Mouse (Mus musculus) heart, embryonic 10.5 days (tissue): ENCODE data around the gene Wdr93. TPM values are rescaled to one million over a fixed set of nuclear protein-coding genes. Genes with fewer than 3 reads are reported as not detected.

Source experiments
- DNase-seq: peaks from one replicate; pipeline ENCODE4 v3.0.0-alpha.2; 2017; ENCODE audit warnings: low spot score
- H3K27ac ChIP-seq: fragments of 300-500 bp; sonication (generic); 2 replicates; pipeline ENCODE4 v1.5.1; 2016; ENCODE audit warnings: mild to moderate bottlenecking
- H3K27me3 ChIP-seq: fragments of 300-500 bp; sonication (generic); 2 replicates; pipeline ENCODE4 v1.6.1; 2016; ENCODE audit warnings: mild to moderate bottlenecking; ENCODE audit not compliant: poor library complexity, insufficient read depth, severe bottlenecking
- H3K36me3 ChIP-seq: fragments of 300-500 bp; sonication (generic); 2 replicates; pipeline ENCODE4 v1.6.1; 2016; ENCODE audit warnings: mild to moderate bottlenecking, moderate library complexity
- H3K4me1 ChIP-seq: fragments of 300-500 bp; sonication (generic); 2 replicates; pipeline ENCODE4 v1.6.1; 2016; ENCODE audit warnings: mild to moderate bottlenecking
- H3K4me3 ChIP-seq: fragments of 300-500 bp; sonication (generic); 2 replicates; pipeline ENCODE4 v1.5.1; 2016; ENCODE audit warnings: mild to moderate bottlenecking, moderate library complexity
- H3K9me3 ChIP-seq: fragments of 300-500 bp; sonication (generic); 2 replicates; pipeline ENCODE4 v1.6.1; 2016; ENCODE audit warnings: mild to moderate bottlenecking, moderate library complexity
- WGBS: fragments of 180-500 bp; shearing (Covaris S2); methylation state at CpG from one replicate; pipeline ENCODE4 v1.1.7; 2016; 5-methylcytosine and 5-hydroxymethylcytosine counted together
- polyA plus RNA-seq: library from polyadenylated mRNA; unstranded; fragments of >200 nt; fragmentation: Nextera tagmentation; extraction: Ambion mirVana; gene quantifications from 2 replicates; pipeline ENCODE4 v1.2.1, GENCODE M21; 2016

Wdr93 gene
- polyA plus RNA-seq, 1 experiment from 2014 or later = 4.7 TPM

GRCm38 (mm10) chr7:79819996-79820395 is 77.0 kb downstream of the Wdr93 start:
- peaks cover 38% of the 10 kb centered on the region for H3K4me1 ChIP-seq
- H3K36me3 ChIP-seq = no peaks in the 10 kb centered on the region
- peak overlapping the region; percentile 60; the same call in 1 of the 2 replicates for H3K27ac ChIP-seq
- WGBS = 45% methylated on average over 11 of the region's 11 CpGs
- H3K9me3 ChIP-seq = no peaks in the 10 kb centered on the region
- DNase-seq = no peak
- H3K4me3 ChIP-seq = no peak overlapping the region
- peaks cover 12% of the 10 kb centered on the region; the same call in 1 of the 2 replicates for H3K27me3 ChIP-seq

- no peaks in the 10 kb centered on the region for H3K36me3 ChIP-seq
- no peak overlapping the region for H3K27ac ChIP-seq
- no peak for DNase-seq
- peaks cover 4% of the 10 kb centered on the region; the same call in 1 of the 2 replicates for H3K27me3 ChIP-seq
- H3K4me3 ChIP-seq = no peak overlapping the region
- 77% methylated on average over 12 of the region's 12 CpGs for WGBS
- H3K9me3 ChIP-seq = no peaks in the 10 kb centered on the region
- peaks cover 38% of the 10 kb centered on the region for H3K4me1 ChIP-seq
Measured at GRCm38 (mm10) chr7:79822092-79822695, 79.2 kb downstream of the Wdr93 start.

GRCm38 (mm10) chr7:79828341-79828740 is 85.4 kb downstream of the Wdr93 start:
- DNase-seq = no peak
- no peaks in the 10 kb centered on the region for H3K27me3 ChIP-seq
- no peak overlapping the region for H3K4me3 ChIP-seq
- no peaks in the 10 kb centered on the region for H3K4me1 ChIP-seq
- no peaks in the 10 kb centered on the region for H3K36me3 ChIP-seq
- WGBS = 80% methylated on average over 3 of the region's 3 CpGs
- no peak overlapping the region for H3K27ac ChIP-seq
- H3K9me3 ChIP-seq = no peaks in the 10 kb centered on the region

- no peak overlapping the region for H3K4me3 ChIP-seq
- H3K9me3 ChIP-seq = no peaks in the 10 kb centered on the region
- no peak for DNase-seq
- WGBS = 71% methylated on average over 6 of the region's 6 CpGs
- H3K36me3 ChIP-seq = no peaks in the 10 kb centered on the region
- no peaks in the 10 kb centered on the region for H3K27me3 ChIP-seq
- H3K27ac ChIP-seq = no peak overlapping the region
- 0 out of 2 replicates have a peak, but pooled peaks cover 3% of the 10 kb centered on the region for H3K4me1 ChIP-seq
Measured at GRCm38 (mm10) chr7:79831145-79831544, 88.2 kb downstream of the Wdr93 start.

GRCm38 (mm10) chr7:79831585-79831984 is 88.6 kb downstream of the Wdr93 start:
- Histone ChIP-seq H3K36me3 (no peaks in the 10 kb centered on the region), H3K4me1 (0 out of 2 replicates have a peak, but pooled peaks cover 3% of the 10 kb centered on the region), H3K27ac (no peak overlapping the region), H3K27me3 (no peaks in the 10 kb centered on the region), H3K4me3 (no peak overlapping the region), H3K9me3 (no peaks in the 10 kb centered on the region)
- 76% methylated on average over 6 of the region's 6 CpGs for WGBS
- no peak for DNase-seq

GRCm38 (mm10) chr7:79832980-79833379 is 90.0 kb downstream of the Wdr93 start:
- no peaks in the 10 kb centered on the region for H3K36me3 ChIP-seq
- DNase-seq = no peak

GRCm38 (mm10) chr7:79835196-79835595 is 92.2 kb downstream of the Wdr93 start:
- no peak for DNase-seq
- H3K36me3 ChIP-seq = no peaks in the 10 kb centered on the region
- WGBS = 92% methylated on average over 6 of the region's 6 CpGs
- H3K4me1 ChIP-seq = 0 out of 2 replicates have a peak, but pooled peaks cover 3% of the 10 kb centered on the region
- H3K27me3 ChIP-seq = no peaks in the 10 kb centered on the region
- H3K4me3 ChIP-seq = no peak overlapping the region
- no peaks in the 10 kb centered on the region for H3K9me3 ChIP-seq
- H3K27ac ChIP-seq = no peak overlapping the region

More at GRCm38 (mm10) chr7:79832980-79833379, 90.0 kb downstream of the Wdr93 start:
- H3K27me3 ChIP-seq = no peaks in the 10 kb centered on the region
- H3K4me1 ChIP-seq = 0 out of 2 replicates have a peak, but pooled peaks cover 3% of the 10 kb centered on the region
- no peaks in the 10 kb centered on the region for H3K9me3 ChIP-seq
- no peak overlapping the region for H3K27ac ChIP-seq
- H3K4me3 ChIP-seq = no peak overlapping the region

Other genes with a start within 250 kb of the Wdr93 start
- not detected in 2 replicates for gene Rhcg, start 125.5 kb upstream of the Wdr93 start, polyA plus RNA-seq
- 9.2 and 15.5 TPM in 2 replicates for gene Ticrr, start 83.0 kb upstream of the Wdr93 start, polyA plus RNA-seq
- 3.8 and 5.2 TPM in 2 replicates for gene Kif7, start 27.4 kb upstream of the Wdr93 start, polyA plus RNA-seq
- not detected in 2 replicates for gene Plin1, start 10.3 kb upstream of the Wdr93 start, polyA plus RNA-seq
- gene Pex11a, start within 50 bp of the Wdr93 start, polyA plus RNA-seq = 5.7 and 8.8 TPM in 2 replicates
- 0.16 and 0.30 TPM in 2 replicates for gene Mesp1, start 50.6 kb downstream of the Wdr93 start, polyA plus RNA-seq
- gene Mesp2, start 67.6 kb downstream of the Wdr93 start, polyA plus RNA-seq = 0.21 and 0.48 TPM in 2 replicates
- gene Anpep, start 117.9 kb downstream of the Wdr93 start, polyA plus RNA-seq = 6.8 and 8.3 TPM in 2 replicates
- 37.7 and 41.3 TPM in 2 replicates for gene Ap3s2, start 177.5 kb downstream of the Wdr93 start, polyA plus RNA-seq
- gene Arpin, start 192.2 kb downstream of the Wdr93 start, polyA plus RNA-seq = 26.0 and 30.0 TPM in 2 replicates